Mouse (Mus musculus) CH12.LX (cell line): ENCODE measurements around the gene Ssxb5.

Experiments used
- CTCF ChIP-seq, 2 experiments: IDR thresholded peaks in 1 of 2; conservative IDR thresholded peaks in 1 of 2; 2 replicates each; pipeline ENCODE4 v1.5.1; 2011 to 2012; ENCODE audit warnings: low read depth in 2 of 2, low read length in 2 of 2, improper control_type of control experiment in 1 of 2, inconsistent platforms in 1 of 2, mild to moderate bottlenecking in 1 of 2, moderate library complexity in 1 of 2
- EP300 ChIP-seq: IDR thresholded peaks from 2 replicates; pipeline ENCODE4 v1.6.1; 2011; ENCODE audit warnings: low read length, improper control_type of control experiment
- ETS1 ChIP-seq: conservative IDR thresholded peaks from 2 replicates; pipeline ENCODE4 v1.6.1; 2012; ENCODE audit warnings: low read depth, mild to moderate bottlenecking, inconsistent platforms, low read length, improper control_type of control experiment, moderate library complexity
- KAT2A ChIP-seq: IDR thresholded peaks from 2 replicates; pipeline ENCODE4 v1.6.1; 2012; ENCODE audit warnings: low read length, improper control_type of control experiment, inconsistent platforms; ENCODE audit not compliant: insufficient replicate concordance
- MAX ChIP-seq: IDR thresholded peaks from 2 replicates; pipeline ENCODE4 v1.6.1; 2011; ENCODE audit warnings: low read length, improper control_type of control experiment
- MAZ ChIP-seq: IDR thresholded peaks from 2 replicates; pipeline ENCODE4 v1.6.1; 2012; ENCODE audit warnings: low read depth, mild to moderate bottlenecking, inconsistent platforms, low read length, improper control_type of control experiment, moderate library complexity
- MEF2A ChIP-seq: IDR thresholded peaks from 2 replicates; pipeline ENCODE4 v1.6.1; 2014; ENCODE audit warnings: low read depth, mild to moderate bottlenecking, inconsistent platforms, low read length, improper control_type of control experiment, borderline replicate concordance
- MYC ChIP-seq: IDR thresholded peaks from 2 replicates; pipeline ENCODE4 v1.6.1; 2011; ENCODE audit warnings: low read depth, mild to moderate bottlenecking, improper control_type of control experiment, low read length
- POLR2A ChIP-seq: IDR thresholded peaks from 2 replicates; pipeline ENCODE4 v1.6.1; 2011; ENCODE audit warnings: low read depth, mild to moderate bottlenecking, improper control_type of control experiment, low read length
- UBTF ChIP-seq: IDR thresholded peaks from 2 replicates; pipeline ENCODE4 v1.6.1; 2012; ENCODE audit warnings: low read depth, mild to moderate bottlenecking, inconsistent platforms, low read length, improper control_type of control experiment, moderate library complexity
- USF1 ChIP-seq: IDR thresholded peaks from 2 replicates; pipeline ENCODE4 v1.6.1; 2014; ENCODE audit warnings: low read depth, mild to moderate bottlenecking, inconsistent platforms, low read length, improper control_type of control experiment
- ZC3H11A ChIP-seq: IDR thresholded peaks from 2 replicates; pipeline ENCODE4 v1.6.1; 2012; ENCODE audit warnings: low read depth, mild to moderate bottlenecking, inconsistent platforms, low read length, improper control_type of control experiment
- ZNF384 ChIP-seq: IDR thresholded peaks from 2 replicates; pipeline ENCODE4 v1.6.1; 2012; ENCODE audit warnings: low read depth, low read length, improper control_type of control experiment, inconsistent platforms

DNA sequence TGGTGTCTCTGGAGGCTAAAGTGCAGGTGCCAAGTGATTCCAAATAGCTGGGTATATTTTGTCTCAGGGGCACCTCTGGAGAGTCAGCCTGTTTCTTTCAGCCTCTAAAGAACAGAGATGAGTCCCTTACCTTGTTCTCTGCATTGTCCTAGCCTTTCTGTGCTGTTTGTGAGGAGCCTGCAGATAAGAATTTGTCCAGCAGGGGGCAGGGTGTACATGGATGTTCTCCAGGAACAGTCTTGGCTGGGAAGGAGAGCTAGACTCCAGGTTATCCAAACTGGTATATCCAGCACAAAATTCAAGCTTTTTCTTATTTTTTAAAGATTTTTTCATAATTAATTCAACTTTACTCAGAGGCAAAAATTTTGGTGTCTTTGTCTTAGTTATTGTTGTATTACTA, 28.6 kb downstream of the Ssxb5 start:
- no peak for TF ChIP-seq MEF2A
- TF ChIP-seq UBTF = no peak
- no peak for TF ChIP-seq ZC3H11A
- TF ChIP-seq CTCF (conservative IDR thresholded peaks at IDR 0.05 in 1 of 2, IDR thresholded peaks at IDR 0.05 in 1 of 2; ENCODE audit: low read depth in 2 of 2, low read length in 2 of 2) = peak in 1 of 2 experiments; percentile 62; a peak in 2 of 4 replicates
- no peak for TF ChIP-seq MYC
- TF ChIP-seq MAZ = no peak
- no peak for TF ChIP-seq USF1
- TF ChIP-seq POLR2A = no peak
- TF ChIP-seq MAX = no peak
- TF ChIP-seq ETS1 = no peak
- TF ChIP-seq ZNF384 = no peak
- no peak for TF ChIP-seq EP300
- no peak for TF ChIP-seq KAT2A
